Mouse (Mus musculus) v-Abl transformed pro-B cells (cell line): ENCODE data around the gene Prl3a1.

Experiments used
- in situ Hi-C, 2 experiments: fragments of 400-800 bp; cut with MboI; formaldehyde crosslinking; loops; one replicate each; pipeline ENCODE4 v1.15.1; 2025; ENCODE audit not compliant: unreplicated experiment in 2 of 2

The Prl3a1 gene

GRCm38 (mm10) chr13:27259136-27259535 lies at the start of gene Prl3a1:
TSS of gene Prl3a1 (plus strand) at chr13:27259436.
- in situ Hi-C loops = no loop called here

GRCm38 (mm10) chr13:27241547-27241946 lies 17.7 kb upstream of the Prl3a1 start, which contains the start of gene Prl3b1:
TSS of gene Prl3b1 (plus strand) at chr13:27241847.
- in situ Hi-C loops = no loop called here

DNA sequence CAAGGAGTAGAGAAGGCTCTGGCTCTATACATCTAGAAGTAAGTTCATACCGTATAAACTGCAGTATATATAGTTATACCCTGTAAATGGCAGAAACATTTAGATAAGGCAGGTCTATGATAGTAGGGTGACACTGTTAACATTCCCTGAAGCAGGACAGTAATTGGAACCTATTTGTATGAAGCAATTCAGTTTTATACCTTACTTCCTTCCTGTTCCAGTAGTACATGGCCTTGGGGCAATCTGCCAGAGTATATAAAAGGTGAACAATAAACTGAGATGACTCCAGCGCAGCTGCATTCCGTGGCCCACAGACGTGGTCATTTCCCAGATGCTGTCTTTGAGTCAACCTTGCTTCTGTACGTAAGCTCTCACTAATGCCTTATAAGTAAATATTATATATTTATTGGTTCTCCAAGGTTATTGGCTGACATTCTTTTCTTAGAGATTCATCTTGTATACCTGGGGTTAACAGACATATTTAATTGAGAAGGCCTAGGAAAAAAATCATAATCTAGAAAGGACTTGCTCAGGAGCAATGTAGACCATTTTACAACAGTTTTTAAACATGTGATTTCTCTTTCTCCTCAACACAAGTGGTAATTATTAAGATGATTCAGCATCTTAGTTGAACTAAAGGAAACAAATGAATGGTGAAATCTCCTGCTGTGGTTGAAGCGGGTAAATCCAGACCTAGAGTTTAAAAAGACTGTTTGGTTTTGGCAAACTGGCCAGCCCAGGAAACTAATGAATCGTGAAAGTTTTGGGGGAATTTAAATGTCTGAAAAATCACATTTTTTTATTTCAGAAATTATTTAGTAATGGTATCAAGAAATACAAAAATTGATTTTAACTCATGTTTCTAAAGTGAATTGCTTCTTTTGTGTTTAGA lies 53.3 kb downstream of the Prl3a1 start, which contains the start of gene Prl6a1:
Gene Prl6a1, plus strand, starts transcription at position 294 of the 892 bp plus-strand sequence.
- in situ Hi-C loops = no loop called here
